Mouse (Mus musculus): ENCODE results near the gene Sp1.

DNA sequence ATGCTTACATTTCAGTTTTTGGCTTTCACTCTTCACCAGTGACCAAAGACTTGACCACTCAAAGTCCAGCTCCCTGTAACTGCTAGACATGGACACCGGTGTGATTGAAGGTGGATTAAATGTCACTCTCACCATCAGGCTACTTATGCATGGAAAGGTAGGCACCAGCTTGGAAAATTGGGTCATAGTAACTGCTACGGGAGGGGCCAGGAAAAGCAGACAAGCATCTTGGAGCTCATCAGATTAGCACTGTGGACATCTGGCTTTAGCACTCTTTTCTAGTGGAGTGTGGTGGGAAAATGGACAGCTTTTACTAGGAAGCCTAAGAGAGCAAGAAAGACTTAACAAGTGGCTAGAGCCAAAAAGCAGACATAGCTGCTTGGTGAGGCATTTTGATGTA, 67.3 kb downstream of the Sp1 start:
- TF ChIP-seq GATA1 (IDR thresholded peaks at IDR 0.05; ENCODE audit: borderline replicate concordance, low read length) (no peak), FLI1 (IDR thresholded peaks at IDR 0.05; ENCODE audit: low read length) (no peak)
